Mouse (Mus musculus) left cerebral cortex, adult 8-10 months (tissue): ENCODE data around the gene Cd302. TPM values are rescaled to one million over a fixed set of nuclear protein-coding genes. Genes with fewer than 3 reads are reported as not detected.

Experiments used
- DNase-seq, 2 experiments: peaks; one replicate each; pipeline ENCODE4 v3.0.0; 2022; ENCODE audit warnings: low spot score in 2 of 2
- total RNA-seq, 4 experiments: library from RNA; stranded (reverse); gene quantifications; 2 replicates each; pipeline ENCODE4 v1.2.4; 2022

The Cd302 gene
- 10 to 100 TPM; 15.9 to 21.0 (median 18.9) TPM for total RNA-seq

- DNase-seq: no peak
Measured at GRCm38 (mm10) chr2:60284467-60284821, at the start of gene Cd302. Gene Cd302 (minus strand): TSS chr2:60284488.

GRCm38 (mm10) chr2:60328641-60329040 lies 44.4 kb upstream of the Cd302 start:
- no peak for DNase-seq

GRCm38 (mm10) chr2:60327581-60327980 lies 43.3 kb upstream of the Cd302 start:
- no peak for DNase-seq

GRCm38 (mm10) chr2:60326948-60327347 lies 42.7 kb upstream of the Cd302 start:
- DNase-seq: no peak

- DNase-seq: no peak
Measured at GRCm38 (mm10) chr2:60323411-60323810, 39.1 kb upstream of the Cd302 start.

- DNase-seq: no peak
Measured at GRCm38 (mm10) chr2:60322031-60322726, 37.9 kb upstream of the Cd302 start.

- DNase-seq: no peak
Measured at GRCm38 (mm10) chr2:60303796-60304195, 19.5 kb upstream of the Cd302 start.

GRCm38 (mm10) chr2:60299323-60299722 lies 15.0 kb upstream of the Cd302 start:
- DNase-seq: no peak

GRCm38 (mm10) chr2:60298266-60298665 lies 14.0 kb upstream of the Cd302 start:
- no peak for DNase-seq

GRCm38 (mm10) chr2:60291381-60291780 lies 7.1 kb upstream of the Cd302 start:
- no peak for DNase-seq

GRCm38 (mm10) chr2:60289451-60289850 lies 5.2 kb upstream of the Cd302 start:
- DNase-seq: no peak

GRCm38 (mm10) chr2:60288606-60289005 lies 4.3 kb upstream of the Cd302 start:
- no peak for DNase-seq

GRCm38 (mm10) chr2:60285107-60285617 lies 874 bp upstream of the Cd302 start:
- DNase-seq: no peak

GRCm38 (mm10) chr2:60283751-60284466 lies 379 bp downstream of the Cd302 start:
- DNase-seq: peak; percentile 53 to 65

GRCm38 (mm10) chr2:60283208-60283750 lies 1.0 kb downstream of the Cd302 start:
- no peak for DNase-seq

- no peak for DNase-seq
Measured at GRCm38 (mm10) chr2:60282625-60283024, 1.7 kb downstream of the Cd302 start.

- no peak for DNase-seq
Measured at GRCm38 (mm10) chr2:60278627-60279026, 5.7 kb downstream of the Cd302 start.

- DNase-seq: no peak
Measured at GRCm38 (mm10) chr2:60269856-60270479, 14.3 kb downstream of the Cd302 start.

GRCm38 (mm10) chr2:60267567-60267966 lies 16.7 kb downstream of the Cd302 start:
- DNase-seq: no peak

GRCm38 (mm10) chr2:60260621-60261350 lies 23.5 kb downstream of the Cd302 start:
- no peak for DNase-seq

- no peak for DNase-seq
Measured at GRCm38 (mm10) chr2:60259186-60259585, 25.1 kb downstream of the Cd302 start.
